In the genomic region with DNA sequence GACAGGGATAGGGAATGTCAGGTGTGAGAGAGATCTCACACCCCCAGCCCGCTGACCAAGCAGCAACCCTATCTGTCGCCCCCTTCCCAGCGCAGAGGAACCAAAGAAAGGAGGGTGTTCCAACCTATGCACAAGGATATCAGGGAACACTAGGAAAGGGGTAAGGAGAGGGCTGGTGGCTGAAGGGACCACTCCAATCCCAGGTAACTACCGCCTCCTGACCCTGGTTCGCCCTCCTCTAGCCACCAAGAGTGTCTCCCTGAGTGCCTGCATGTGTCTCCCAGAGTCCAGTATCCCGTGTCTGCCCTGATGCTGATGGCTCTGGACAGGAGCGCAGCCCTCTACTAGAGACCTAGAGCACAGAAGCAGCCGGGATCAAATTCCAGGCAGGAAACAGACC, we compare ENCODE assay signal across 11 mouse cellular contexts.
DNase-seq lines count a peak whose midpoint lies in the region; ATAC-seq and TF ChIP-seq lines count a peak whose summit lies in the region.
"Had no signal": no experiment of that assay in that cellular context is flagged by ENCODE, and none has a peak within 500 bp of the region (broad histone marks: within the 10 kb centered on the region; RNA-seq: fewer than 3 reads in every experiment).

No protein-coding gene starts in this region.

- H3K9me3 ChIP-seq in heart, embryonic 14.5 days (ENCODE audit: control insufficient read depth, low read length): no peaks in the 10 kb centered on the region
- H3K9me3 ChIP-seq in hindbrain, embryonic 11.5 days (ENCODE audit: control insufficient read depth, low read length): no peaks in the 10 kb centered on the region
- H3K9me3 ChIP-seq in midbrain, embryonic 14.5 days (ENCODE audit: control insufficient read depth, low read length): no peaks in the 10 kb centered on the region

- no peak for TF ChIP-seq POLR2A in cortical plate, adult 2 months (IDR thresholded peaks at IDR 0.05; ENCODE audit: extremely low read depth, insufficient read depth, low read length)

- H3K27ac ChIP-seq in heart, embryonic 14.5 days (replicated peaks in 1 of 2; ENCODE audit: control insufficient read depth in 1 of 2, insufficient read depth in 1 of 2, low read depth in 2 of 2, low read length in 2 of 2): no peak overlapping the region
- no peak overlapping the region for H3K27ac ChIP-seq in cortical plate, adult 2 months (ENCODE audit: insufficient read depth, low read length)
- H3K27ac ChIP-seq in hindbrain, embryonic 11.5 days (ENCODE audit: low read depth, low read length): no peak overlapping the region
- peak overlapping the region; percentile 85; the same call in 1 of the 2 replicates for H3K27ac ChIP-seq in midbrain, embryonic 14.5 days (replicated peaks; ENCODE audit: low read depth, low read length)

- peak overlapping the region; percentile 97 for H3K4me2 ChIP-seq in heart, embryonic 14.5 days (ENCODE audit: low read length)
- H3K4me2 ChIP-seq in hindbrain, embryonic 11.5 days (replicated peaks; ENCODE audit: low read depth, low read length): peak overlapping the region; percentile 95
- peak overlapping the region; percentile 90 for H3K4me2 ChIP-seq in midbrain, embryonic 14.5 days (ENCODE audit: low read length)

- 26% methylated on average over 8 of the region's 8 CpGs for WGBS in heart, embryonic 14.5 days
- whole genome bisulfite sequencing in hindbrain, embryonic 11.5 days: 20% methylated on average over 8 of the region's 8 CpGs
- 35% methylated on average over 8 of the region's 8 CpGs for WGBS in midbrain, embryonic 14.5 days

- DNase-seq in heart, adult 9 months (ENCODE audit: low spot score in 2 of 2): no peak
- peak; percentile 20 for DNase-seq in hindbrain, embryonic 11.5 days (ENCODE audit: low spot score)
- DNase-seq in midbrain, embryonic 14.5 days: no peak
- DNase-seq in B cell, adult 2 months: no peak
- no peak for DNase-seq in testis, postnatal 14 days (ENCODE audit: low spot score)
- no peak for DNase-seq in right cerebral cortex, postnatal 10 days (ENCODE audit: low spot score in 2 of 2)

- ATAC-seq in heart, embryonic 14.5 days (ENCODE audit: insufficient number of reproducible peaks, insufficient read depth, low FRiP score, low read depth): no peak
- peak; percentile 15; the same call in 1 of the 2 replicates for ATAC-seq in hindbrain, embryonic 11.5 days (ENCODE audit: low FRiP score)
- peak; percentile 22; the same call in 1 of the 2 replicates for ATAC-seq in midbrain, embryonic 14.5 days (ENCODE audit: low FRiP score, low TSS enrichment)
- ATAC-seq: CD4-positive, CD25-positive, alpha-beta regulatory T cell, adult 4 months had no signal

- peak overlapping the region in 1 of 2 experiments; percentile 54; a peak in 2 of 4 replicates for H3K4me3 ChIP-seq in heart, embryonic 14.5 days (ENCODE audit: control insufficient read depth in 1 of 2, insufficient read depth in 1 of 2, low read depth in 1 of 2, low read length in 2 of 2)
- H3K4me3 ChIP-seq in cortical plate, adult 2 months (ENCODE audit: insufficient read depth, low read length): peak overlapping the region; percentile 40; the same call in 1 of the 2 replicates
- peak overlapping the region; percentile 57 for H3K4me3 ChIP-seq in hindbrain, embryonic 11.5 days (ENCODE audit: low read depth, low read length)
- H3K4me3 ChIP-seq in midbrain, embryonic 14.5 days (replicated peaks; ENCODE audit: low read depth, low read length): peak overlapping the region; percentile 63
- H3K4me3 ChIP-seq: erythroblast, embryonic 14.5 days; myocyte had no signal

- H3K27me3 ChIP-seq in heart, embryonic 14.5 days (ENCODE audit: control insufficient read depth, insufficient read depth, low read length): peaks cover 45% of the 10 kb centered on the region
- H3K27me3 ChIP-seq in hindbrain, embryonic 11.5 days (ENCODE audit: control insufficient read depth, insufficient read depth, low read length): peaks cover 4% of the 10 kb centered on the region; the same call in 1 of the 2 replicates
- peaks cover 7% of the 10 kb centered on the region; the same call in 1 of the 2 replicates for H3K27me3 ChIP-seq in midbrain, embryonic 14.5 days (ENCODE audit: control insufficient read depth, insufficient read depth, low read length)

- H3K36me3 ChIP-seq in heart, embryonic 14.5 days (ENCODE audit: control insufficient read depth, insufficient read depth, low read length): no peaks in the 10 kb centered on the region
- no peaks in the 10 kb centered on the region for H3K36me3 ChIP-seq in hindbrain, embryonic 11.5 days (ENCODE audit: control insufficient read depth, insufficient read depth, low read length)
- no peaks in the 10 kb centered on the region for H3K36me3 ChIP-seq in midbrain, embryonic 14.5 days (ENCODE audit: control insufficient read depth, insufficient read depth, low read length)

- no peak overlapping the region for H3K9ac ChIP-seq in heart, embryonic 14.5 days (ENCODE audit: low read length)
- H3K9ac ChIP-seq in hindbrain, embryonic 11.5 days (ENCODE audit: low read depth, low read length): peak overlapping the region; percentile 62
- H3K9ac ChIP-seq in midbrain, embryonic 14.5 days (replicated peaks; ENCODE audit: low read length): peak overlapping the region; percentile 76

- no peak for TF ChIP-seq CTCF in cortical plate, adult 2 months (IDR thresholded peaks at IDR 0.05; ENCODE audit: extremely low read depth, insufficient read depth, low read length)

- H3K4me1 ChIP-seq in heart, embryonic 14.5 days (ENCODE audit: control insufficient read depth in 2 of 2, insufficient read depth in 2 of 2, low read length in 2 of 2): peaks cover 0 to 11% of the 10 kb centered on the region in 2 experiments; a peak in 2 of 4 replicates
- H3K4me1 ChIP-seq in cortical plate, adult 2 months (ENCODE audit: control insufficient read depth, insufficient read depth, low read length): no peaks in the 10 kb centered on the region
- 0 out of 2 replicates have a peak, but pooled peaks cover 5% of the 10 kb centered on the region for H3K4me1 ChIP-seq in hindbrain, embryonic 11.5 days (replicated peaks; ENCODE audit: control insufficient read depth, insufficient read depth, low read length)
- H3K4me1 ChIP-seq in midbrain, embryonic 14.5 days (ENCODE audit: control insufficient read depth, insufficient read depth, low read length): peaks cover 18% of the 10 kb centered on the region
